Mouse (Mus musculus) bone marrow macrophage, adult 2 months (primary cell): Measurements from ENCODE around the gene Zfp398. TPM values are rescaled to one million over a fixed set of nuclear protein-coding genes. Genes with fewer than 3 reads are reported as not detected.

ENCODE experiments used
- H3K27ac ChIP-seq: 2 replicates; pipeline ENCODE4 v1.5.1; 2012; ENCODE audit warnings: low read depth, low read length; ENCODE audit not compliant: insufficient read depth
- H3K4me1 ChIP-seq: 2 replicates; pipeline ENCODE4 v1.6.1; 2012; ENCODE audit warnings: low read length; ENCODE audit not compliant: control insufficient read depth, insufficient read depth
- H3K4me3 ChIP-seq: 2 replicates; pipeline ENCODE4 v1.5.1; 2012; ENCODE audit warnings: mild to moderate bottlenecking, low read length, moderate library complexity; ENCODE audit not compliant: insufficient read depth
- CTCF ChIP-seq: IDR thresholded peaks from 2 replicates; pipeline ENCODE4 v1.5.1; 2012; ENCODE audit warnings: low read depth, mild to moderate bottlenecking, low read length, moderate library complexity
- POLR2A ChIP-seq: IDR thresholded peaks from 2 replicates; pipeline ENCODE4 v1.6.1; 2012; ENCODE audit warnings: mild to moderate bottlenecking, low read depth, low read length, borderline replicate concordance
- polyA plus RNA-seq: library from polyadenylated mRNA; stranded (reverse); fragments of >200 nt; gene quantifications from 2 replicates; pipeline ENCODE4 v1.2.4, GENCODE M21; 2012; ENCODE audit not compliant: missing spikeins, insufficient read depth, insufficient read length

Gene Zfp398
- polyA plus RNA-seq, 1 experiment = 6.4 TPM

DNA sequence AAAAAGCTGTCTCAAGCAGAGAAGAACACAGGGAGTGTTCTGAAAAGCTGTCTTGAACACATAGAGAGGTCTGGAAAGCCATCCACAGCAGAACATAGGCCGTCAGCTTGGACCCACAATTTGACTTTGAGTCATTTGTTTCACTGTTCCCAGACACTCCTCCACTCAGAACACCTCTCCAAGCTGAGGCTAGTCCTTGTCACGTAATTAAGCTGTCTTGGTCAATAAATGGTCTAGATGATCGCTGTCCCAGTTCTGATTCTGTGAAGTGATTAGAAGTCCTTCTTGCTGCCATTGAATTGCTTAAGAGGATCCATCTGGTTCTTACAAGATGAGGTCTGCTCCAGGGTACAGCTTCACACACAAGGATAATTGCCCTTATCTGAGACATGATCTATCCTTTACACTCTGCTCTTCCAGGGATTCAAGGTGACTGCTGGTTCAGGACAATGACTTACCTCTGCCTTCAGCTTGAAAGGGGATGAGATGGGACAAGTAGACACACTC is 83.4 kb downstream of the Zfp398 start:
- no peak overlapping the region for H3K4me3 ChIP-seq
- no peak overlapping the region for H3K27ac ChIP-seq
- TF ChIP-seq CTCF (no peak), POLR2A (no peak)
- peaks cover 10% of the 10 kb centered on the region for H3K4me1 ChIP-seq

DNA sequence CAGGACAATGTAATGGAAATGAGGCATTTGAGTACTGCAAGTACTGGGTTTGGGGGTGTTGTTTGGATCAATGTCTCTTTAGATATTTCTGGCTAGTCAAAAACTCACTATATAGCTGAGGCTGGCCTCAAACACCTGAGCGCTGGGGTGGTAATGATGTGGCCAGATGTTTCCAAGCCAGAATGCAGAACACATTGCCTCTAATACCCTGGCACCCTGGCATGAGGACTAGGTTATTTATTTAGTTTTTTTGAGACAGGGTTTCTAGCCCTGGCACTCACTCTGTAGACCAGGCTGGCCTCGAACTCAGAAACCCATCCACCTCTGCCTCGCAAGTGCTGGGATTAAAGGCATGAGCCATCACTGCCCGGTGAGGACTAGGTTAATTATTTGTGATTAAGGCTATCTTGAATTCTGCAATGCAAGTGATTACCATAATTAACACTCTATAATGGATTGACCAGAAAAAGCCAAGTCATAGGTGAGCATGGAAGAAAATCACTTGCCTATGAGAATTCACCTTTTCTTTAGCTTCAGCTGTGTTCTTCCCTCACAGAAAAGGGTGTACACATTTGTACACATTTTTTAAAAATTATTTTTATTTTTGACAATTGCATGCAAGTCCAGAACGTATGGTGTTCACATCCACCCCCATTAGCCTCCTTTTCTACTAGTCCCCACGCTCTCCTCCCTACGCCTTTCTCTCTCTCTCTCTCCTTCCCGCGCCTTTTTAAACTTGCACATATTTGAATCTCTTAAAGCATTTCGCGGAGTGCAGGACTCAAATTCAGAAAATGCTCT is 84.4 kb downstream of the Zfp398 start:
- H3K4me3 ChIP-seq = peak overlapping the region; percentile 87
- peak overlapping the region; percentile 63 for H3K27ac ChIP-seq
- TF ChIP-seq POLR2A (no peak), CTCF (no peak)
- peaks cover 10% of the 10 kb centered on the region for H3K4me1 ChIP-seq

DNA sequence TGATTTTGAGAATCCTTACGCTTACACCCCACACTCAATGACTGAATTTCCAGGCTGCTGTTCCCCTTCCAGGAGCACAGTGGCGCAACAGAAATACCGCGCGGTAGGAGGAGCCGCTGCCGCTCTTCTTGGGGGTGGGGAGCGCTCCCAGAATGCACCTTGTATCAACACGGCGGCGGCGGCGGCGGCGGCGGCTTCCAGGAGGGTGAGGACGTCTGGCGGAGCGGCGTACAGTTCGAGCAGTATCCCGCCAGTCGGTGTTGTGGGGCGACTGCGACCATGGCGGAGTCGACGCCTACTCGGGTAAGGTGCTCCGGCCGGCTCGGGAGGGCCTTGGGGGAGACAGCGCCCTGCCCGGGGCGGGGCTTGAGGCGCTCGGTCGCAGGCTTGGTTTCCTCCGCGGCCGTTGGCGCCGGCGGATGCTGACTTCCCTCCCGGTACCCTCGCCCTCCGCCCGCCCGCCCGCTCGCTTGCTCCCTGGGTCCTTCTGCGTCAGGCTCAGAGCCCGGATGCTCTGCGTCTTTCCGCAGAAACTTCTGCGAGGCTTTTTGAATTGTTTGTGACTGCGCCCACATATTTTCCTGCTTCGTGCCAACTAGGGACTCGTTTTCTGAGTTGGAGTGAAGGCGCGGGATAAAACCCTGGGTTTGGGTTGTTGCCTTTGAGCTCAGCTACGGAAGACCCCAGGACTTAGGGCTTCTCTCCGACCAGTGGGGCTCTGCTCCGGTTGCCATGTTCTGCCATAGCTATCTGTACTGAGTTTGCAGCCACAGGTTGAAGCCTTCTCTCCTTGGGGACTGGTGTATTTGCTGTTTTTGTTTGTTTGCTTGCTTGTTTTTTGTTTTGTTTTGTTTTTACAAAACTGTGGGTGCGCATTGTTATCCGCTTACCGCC is 85.2 kb downstream of the Zfp398 start, which contains the start of gene Zfp212:
Gene Zfp212, plus strand, starts transcription at position 30 of the 894 bp plus-strand sequence.
- no peak for TF ChIP-seq POLR2A
- TF ChIP-seq CTCF = no peak
- H3K4me3 ChIP-seq = peak within 1 kb of the TSS; percentile 87
- peaks cover 10% of the 10 kb centered on the region for H3K4me1 ChIP-seq
- H3K27ac ChIP-seq = peak within 1 kb of the TSS; percentile 90

Other genes with a start within 250 kb of the Zfp398 start
- gene Ezh2, start 240.3 kb upstream of the Zfp398 start, polyA plus RNA-seq = 41.5 and 61.9 TPM in 2 replicates
- 64.4 and 79.0 TPM in 2 replicates for gene Pdia4, start 22.2 kb upstream of the Zfp398 start, polyA plus RNA-seq
- 0.33 TPM in 1 of 2 replicates, not detected in the other for gene Zfp786, start 4.8 kb upstream of the Zfp398 start, polyA plus RNA-seq
- 6.6 and 7.0 TPM in 2 replicates for gene Zfp282, start 41.5 kb downstream of the Zfp398 start, polyA plus RNA-seq
- gene Zfp212, start 84.8 kb downstream of the Zfp398 start, polyA plus RNA-seq = 9.6 and 11.6 TPM in 2 replicates
- 4.3 and 5.7 TPM in 2 replicates for gene Zfp956, start 117.7 kb downstream of the Zfp398 start, polyA plus RNA-seq
- gene Zfp777, start 213.2 kb downstream of the Zfp398 start, polyA plus RNA-seq = 8.6 and 9.3 TPM in 2 replicates